Mouse (Mus musculus) left cerebral cortex, postnatal 4 days (tissue): Measurements from ENCODE around the gene Luc7l3. TPM values are rescaled to one million over a fixed set of nuclear protein-coding genes. Genes with fewer than 3 reads are reported as not detected.
A peak's percentile ranks its signal among the peaks of the same experiment; 100 is the strongest.

Experiments
- DNase-seq: peaks from one replicate; pipeline ENCODE4 v3.0.0-alpha.2; 2022
- intact Hi-C: fragments of 180-260 bp; cut with DNase I; formaldehyde crosslinking; loops from one replicate; pipeline ENCODE4 v1.15.1; 2025
- total RNA-seq, 2 experiments: library from RNA; stranded (reverse); gene quantifications; 2 replicates each; pipeline ENCODE4 v1.2.3; 2021

Luc7l3 gene
- total RNA-seq, result 100 to 1,000 TPM; 147 to 151 TPM

DNA sequence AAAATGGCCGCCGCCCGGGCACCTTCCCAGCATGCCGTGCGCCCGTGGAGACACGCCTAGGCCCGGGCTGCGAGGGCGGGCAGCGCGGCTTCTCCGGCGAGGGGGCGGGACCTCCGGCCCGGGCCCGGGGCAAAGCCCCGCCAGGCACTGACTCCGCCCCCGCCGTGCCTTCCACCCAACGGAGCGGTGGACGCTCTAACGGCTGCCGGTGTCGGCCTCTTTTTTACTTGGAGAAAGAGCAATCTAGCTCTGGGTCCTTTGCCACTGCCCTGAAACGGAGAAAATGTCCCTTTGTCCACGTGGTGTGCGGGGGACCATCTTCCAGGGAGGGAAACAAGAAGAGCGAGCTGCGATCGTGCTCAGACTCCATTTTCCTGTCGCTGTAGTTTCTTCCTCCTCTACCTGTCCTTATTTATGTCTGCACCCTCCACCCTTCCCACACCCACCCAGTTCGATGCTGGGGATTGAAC lies at the start of gene Luc7l3:
Gene Luc7l3, minus strand, starts transcription at position 58 of the 470 bp plus-strand sequence.
- intact Hi-C loops, result no loop called here

GRCm38 (mm10) chr11:94370809-94371208 lies 49.0 kb upstream of the Luc7l3 start:
- intact Hi-C loops, result no loop called here
- DNase-seq, result no peak

More for the DNA sequence above, at the start of gene Luc7l3:
- peak; percentile 96 for DNase-seq

DNA sequence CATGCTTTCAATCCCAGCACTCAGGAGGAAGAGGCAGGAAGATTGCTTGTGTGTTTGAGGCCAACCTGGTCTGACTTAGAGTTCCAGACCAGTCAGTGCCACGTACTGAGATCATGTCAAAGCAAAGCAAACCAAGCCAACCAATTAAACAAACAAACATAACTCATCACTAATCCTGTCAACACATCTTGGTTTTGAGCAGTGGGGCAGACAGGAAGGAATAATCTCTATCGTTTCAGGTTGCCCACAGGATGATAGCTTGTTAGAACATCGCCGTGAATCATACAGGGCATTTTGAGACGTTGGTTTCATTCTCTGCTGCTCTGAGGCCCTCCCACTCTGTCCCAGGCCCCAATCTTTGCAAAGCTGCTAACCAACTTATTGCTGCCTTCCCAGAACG lies 48.2 kb upstream of the Luc7l3 start:
- intact Hi-C loops, result no loop called here
- no peak for DNase-seq

- no peak for DNase-seq
- intact Hi-C loops, result no loop called here
These were observed 43.6 kb upstream of the Luc7l3 start for GRCm38 (mm10) chr11:94365340-94365739.

DNA sequence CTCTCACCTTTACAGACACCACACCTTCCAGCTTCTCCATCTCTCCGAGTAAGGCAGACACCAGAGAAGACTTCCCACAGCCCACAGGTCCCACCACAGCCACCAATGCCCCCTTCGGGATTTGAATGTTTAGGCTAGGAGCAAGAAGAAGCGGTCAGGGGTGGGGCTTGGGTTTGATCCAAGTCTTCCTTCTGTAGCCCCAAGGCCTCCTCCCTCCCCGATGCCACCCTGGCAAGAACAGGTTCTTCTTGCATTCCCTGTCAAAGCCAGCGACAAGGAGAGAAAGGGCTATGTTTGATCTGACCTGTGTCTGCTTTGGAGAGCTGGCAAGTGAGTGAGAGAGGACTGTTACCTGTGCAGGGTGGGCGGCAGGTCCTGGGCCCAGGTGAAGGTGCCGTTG lies 41.9 kb upstream of the Luc7l3 start:
- no peak for DNase-seq
- intact Hi-C loops, result no loop called here

GRCm38 (mm10) chr11:94362101-94362500 lies 40.3 kb upstream of the Luc7l3 start:
- intact Hi-C loops, result no loop called here
- DNase-seq, result no peak

DNA sequence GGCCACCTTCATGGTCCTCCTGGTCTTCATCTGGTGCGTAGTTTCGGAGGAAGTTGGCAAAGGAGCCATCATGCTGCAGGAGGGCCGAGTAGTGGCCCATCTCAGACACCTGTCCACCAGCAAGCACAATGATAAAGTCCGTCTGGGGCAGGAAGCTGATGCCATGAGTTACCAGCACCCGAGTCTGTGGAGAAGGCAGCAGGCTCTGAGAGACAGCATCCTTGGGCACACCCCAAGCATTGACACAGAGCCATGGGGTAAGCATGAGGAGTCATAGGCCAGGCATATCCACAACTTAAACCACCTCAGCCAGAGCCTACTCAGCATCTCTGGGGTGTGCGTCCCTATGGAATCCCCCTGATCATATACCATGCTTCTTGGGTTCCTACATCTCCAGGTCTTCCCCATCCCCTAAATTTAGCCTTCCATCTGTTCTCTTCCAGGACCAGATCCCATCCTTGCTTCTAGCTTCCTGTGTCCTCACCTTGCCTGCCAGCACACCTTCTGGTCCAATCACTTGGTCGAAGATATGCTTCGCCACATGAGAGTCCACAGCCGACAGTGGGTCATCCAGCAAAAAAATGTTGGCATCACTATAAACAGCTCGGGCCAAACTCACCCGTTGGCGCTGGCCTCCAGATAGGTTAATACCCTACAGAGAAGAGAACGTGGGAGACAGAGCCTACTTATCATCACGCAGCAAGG lies 39.5 kb upstream of the Luc7l3 start:
- intact Hi-C loops, result no loop called here
- no peak for DNase-seq

DNA sequence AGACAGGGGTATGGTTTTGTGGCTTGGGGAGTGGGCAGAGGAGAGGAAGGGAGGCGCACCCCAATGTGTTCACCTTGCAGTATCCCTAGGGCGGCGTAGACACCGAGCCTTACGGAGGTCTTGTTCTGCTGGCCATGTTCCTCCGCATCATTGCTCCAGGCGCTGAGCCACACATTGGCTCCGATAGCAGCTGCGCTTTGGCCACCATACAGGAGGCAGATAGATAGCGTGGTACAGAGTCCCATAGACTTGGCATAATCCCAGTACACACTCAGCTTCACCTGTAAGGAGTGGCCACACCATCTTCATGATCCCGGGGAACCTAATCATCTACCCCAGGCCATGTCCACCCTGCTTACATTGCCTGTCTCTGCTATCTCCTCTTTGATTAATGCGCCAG lies 37.4 kb upstream of the Luc7l3 start:
- DNase-seq, result no peak
- intact Hi-C loops, result loop anchor here (5.0 kb wide), 1 partner anchor 33 kb away; the partner anchor contains the start of gene Abcc3

DNA sequence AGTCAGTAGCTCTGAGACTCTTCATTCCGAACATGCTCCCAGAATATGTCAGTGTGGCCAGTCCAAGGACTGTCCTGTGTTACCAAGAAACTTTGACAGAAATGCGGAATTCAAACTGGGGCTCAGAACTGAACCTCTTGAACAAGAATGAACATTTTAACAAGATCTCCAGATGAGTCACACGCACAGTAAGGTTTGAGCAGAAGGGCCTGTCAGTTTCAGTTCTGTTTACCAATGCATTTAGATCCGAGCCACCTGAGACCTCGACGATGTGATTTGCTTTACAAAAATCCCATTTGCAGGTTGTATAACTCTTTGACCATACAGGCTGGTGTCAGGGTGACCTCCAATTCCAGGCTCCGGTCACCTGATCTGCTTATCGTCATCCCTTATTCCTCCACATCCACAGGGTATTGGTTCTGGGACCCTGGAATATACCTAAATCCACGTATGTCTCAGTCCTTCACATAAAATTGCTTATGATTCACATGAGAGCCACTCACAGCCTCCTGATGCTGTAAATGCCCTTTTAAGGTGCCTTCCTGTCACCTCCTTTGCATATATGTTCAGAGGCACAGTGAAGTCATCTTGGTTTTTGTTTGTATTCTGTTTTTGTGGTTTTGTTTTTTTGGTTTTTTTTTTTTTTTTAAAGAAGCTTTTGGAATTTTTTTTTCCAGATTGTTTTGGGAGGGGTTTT lies 33.9 kb upstream of the Luc7l3 start:
- intact Hi-C loops, result loop anchor here (5.0 kb wide), 1 partner anchor 37 kb away; the partner anchor contains the start of gene Abcc3
- DNase-seq, result no peak

GRCm38 (mm10) chr11:94351094-94351493 lies 29.3 kb upstream of the Luc7l3 start:
- no peak for DNase-seq
- intact Hi-C loops, result no loop called here

DNA sequence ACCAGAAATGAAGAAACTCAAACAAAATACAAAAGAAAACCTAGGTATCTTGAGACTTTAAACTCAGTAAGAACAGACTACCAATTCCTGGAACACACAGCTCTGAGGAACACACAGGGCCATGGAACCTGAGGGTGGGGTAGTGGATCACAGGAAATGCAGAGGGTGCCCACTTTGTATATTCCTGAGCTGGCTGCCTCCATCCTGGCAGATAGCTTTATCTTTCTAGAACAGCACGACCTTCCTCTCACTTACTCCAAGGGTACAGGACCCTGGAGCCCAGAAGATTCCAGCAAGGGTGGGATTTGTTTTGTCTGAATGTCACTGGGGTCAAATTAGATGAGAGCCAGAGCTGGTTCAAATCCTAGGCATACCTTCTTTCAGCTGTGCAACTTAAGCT lies 28.5 kb upstream of the Luc7l3 start:
- intact Hi-C loops, result no loop called here
- no peak for DNase-seq

DNA sequence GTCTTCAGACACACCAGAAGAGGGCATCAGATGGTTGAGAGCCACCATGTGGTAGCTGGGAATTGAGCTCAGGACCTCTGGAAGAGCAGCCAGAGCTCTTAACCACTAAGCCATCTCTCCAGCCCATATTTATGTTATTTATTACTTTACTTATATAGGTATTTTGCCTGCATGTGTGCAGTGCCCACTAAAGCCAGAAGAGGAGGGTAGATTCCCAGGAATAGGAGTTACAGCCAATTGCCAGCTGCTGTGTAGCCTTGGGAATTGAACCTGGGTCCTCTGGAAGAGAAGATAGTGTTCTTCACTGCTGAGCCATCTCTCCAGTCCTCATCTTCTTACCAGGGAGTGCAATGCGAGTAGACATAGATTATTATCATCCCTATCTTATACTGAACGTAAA lies 28.1 kb upstream of the Luc7l3 start:
- no peak for DNase-seq
- intact Hi-C loops, result no loop called here

- intact Hi-C loops, result no loop called here
- no peak for DNase-seq
These were observed 25.3 kb upstream of the Luc7l3 start for GRCm38 (mm10) chr11:94347063-94347575.

DNA sequence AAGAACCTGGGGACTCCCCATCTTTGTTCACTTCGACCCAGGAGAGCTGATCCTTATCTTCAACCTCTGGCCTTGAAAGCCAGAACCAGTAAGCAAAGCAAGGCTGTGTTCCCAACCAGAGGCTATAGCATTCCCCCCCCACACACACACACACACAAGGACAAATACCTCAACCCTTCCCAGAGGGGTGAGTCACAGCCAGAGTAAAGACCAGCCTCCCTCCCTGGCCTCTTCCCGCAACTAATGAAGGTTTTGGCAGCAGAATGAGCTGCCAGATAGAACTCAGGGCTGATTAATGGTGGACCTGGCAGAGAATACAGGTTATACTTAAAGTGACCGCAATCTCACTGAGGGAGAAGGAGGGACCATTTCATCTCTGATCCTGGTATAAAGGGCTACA lies 24.8 kb upstream of the Luc7l3 start:
- intact Hi-C loops, result no loop called here
- DNase-seq, result no peak

GRCm38 (mm10) chr11:94345926-94346325 lies 24.1 kb upstream of the Luc7l3 start:
- intact Hi-C loops, result no loop called here
- DNase-seq, result no peak

DNA sequence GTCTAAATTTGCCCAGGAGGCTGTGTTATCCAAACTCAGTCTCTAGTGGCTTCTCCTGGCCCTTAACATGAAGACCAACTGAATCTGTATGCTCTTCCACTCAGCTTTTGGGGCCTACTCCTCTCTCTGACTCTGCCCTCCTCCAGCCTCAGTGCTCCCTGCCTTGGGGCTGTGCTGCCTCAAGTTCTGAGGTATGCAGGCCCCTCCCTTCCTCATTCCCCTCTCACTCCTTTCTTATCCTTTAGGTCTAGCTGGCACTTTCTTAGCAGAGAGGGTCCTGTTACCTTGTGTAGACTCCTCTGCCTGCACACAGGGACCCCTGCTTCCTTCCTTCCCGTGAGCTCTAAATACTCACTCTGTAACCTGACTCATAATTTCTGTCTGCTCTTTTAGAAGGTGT lies 22.7 kb upstream of the Luc7l3 start:
- intact Hi-C loops, result loop anchor here (5.0 kb wide), 2 partner anchors 58 to 143 kb away; partner anchors contain the start of gene Spata20
- no peak for DNase-seq

DNA sequence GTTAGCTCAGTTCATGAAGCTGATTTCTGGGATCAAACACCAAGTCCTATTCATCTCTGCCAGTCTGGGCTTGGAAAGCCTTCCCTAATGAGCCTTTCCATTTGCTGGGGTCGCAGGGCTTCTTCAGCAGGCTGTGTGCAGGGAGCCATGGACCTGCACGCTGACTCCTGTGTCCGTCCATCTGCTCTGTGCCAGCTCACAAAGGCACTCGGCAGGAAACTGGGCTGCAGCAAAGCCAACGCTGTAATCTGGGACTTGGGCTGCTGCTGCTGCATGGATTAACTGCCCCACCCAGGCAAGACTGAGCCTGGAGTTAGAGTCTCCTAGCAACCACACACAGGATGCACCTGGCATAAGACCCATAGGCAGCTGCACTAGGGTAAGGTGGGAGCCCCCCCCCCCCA lies 22.2 kb upstream of the Luc7l3 start:
- intact Hi-C loops, result loop anchor here (5.0 kb wide), 2 partner anchors 58 to 143 kb away; partner anchors contain the start of gene Spata20

DNA sequence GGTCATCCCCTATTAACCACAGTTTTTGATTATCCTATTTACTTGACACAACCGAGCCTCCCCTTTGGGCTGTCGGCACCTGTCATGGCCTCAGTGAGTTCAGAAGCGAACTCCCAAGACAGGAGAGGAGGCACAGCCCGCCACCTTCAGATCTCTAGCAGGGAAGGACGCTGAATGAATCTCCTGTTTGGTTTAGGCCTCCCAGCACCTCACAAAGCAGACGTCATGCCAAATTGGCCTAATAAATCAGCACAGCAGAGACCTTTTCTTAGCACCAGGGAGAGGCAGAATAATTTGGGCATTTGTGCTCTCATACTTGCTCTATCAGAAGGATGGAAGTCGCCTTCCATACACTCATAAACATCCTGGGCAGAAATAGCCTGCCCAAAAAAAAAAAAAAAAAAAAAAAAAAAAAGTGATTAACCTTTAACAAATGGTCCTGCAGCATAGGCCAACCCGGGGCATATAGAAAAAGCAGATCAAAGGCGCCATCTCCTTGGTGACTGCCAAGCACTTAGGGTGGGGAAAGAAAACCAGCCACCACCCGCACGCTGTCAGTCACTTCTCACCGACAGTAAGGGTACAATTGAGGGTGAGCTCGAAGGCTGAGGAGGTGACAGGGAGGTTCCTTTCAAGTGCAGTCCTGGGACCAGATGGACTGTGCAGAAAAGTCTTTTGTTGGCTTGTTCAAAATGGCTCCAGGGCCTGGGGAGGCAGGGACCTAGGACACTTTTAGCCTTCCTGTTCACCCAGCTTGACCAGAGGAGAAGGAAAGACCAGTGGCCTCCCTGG lies 20.5 kb upstream of the Luc7l3 start:
- intact Hi-C loops, result loop anchor here (5.0 kb wide), 2 partner anchors 60 to 145 kb away; partner anchors contain the start of gene Spata20
- no peak for DNase-seq

More for the DNA sequence above, 22.2 kb upstream of the Luc7l3 start:
- DNase-seq, result peak; percentile 46

DNA sequence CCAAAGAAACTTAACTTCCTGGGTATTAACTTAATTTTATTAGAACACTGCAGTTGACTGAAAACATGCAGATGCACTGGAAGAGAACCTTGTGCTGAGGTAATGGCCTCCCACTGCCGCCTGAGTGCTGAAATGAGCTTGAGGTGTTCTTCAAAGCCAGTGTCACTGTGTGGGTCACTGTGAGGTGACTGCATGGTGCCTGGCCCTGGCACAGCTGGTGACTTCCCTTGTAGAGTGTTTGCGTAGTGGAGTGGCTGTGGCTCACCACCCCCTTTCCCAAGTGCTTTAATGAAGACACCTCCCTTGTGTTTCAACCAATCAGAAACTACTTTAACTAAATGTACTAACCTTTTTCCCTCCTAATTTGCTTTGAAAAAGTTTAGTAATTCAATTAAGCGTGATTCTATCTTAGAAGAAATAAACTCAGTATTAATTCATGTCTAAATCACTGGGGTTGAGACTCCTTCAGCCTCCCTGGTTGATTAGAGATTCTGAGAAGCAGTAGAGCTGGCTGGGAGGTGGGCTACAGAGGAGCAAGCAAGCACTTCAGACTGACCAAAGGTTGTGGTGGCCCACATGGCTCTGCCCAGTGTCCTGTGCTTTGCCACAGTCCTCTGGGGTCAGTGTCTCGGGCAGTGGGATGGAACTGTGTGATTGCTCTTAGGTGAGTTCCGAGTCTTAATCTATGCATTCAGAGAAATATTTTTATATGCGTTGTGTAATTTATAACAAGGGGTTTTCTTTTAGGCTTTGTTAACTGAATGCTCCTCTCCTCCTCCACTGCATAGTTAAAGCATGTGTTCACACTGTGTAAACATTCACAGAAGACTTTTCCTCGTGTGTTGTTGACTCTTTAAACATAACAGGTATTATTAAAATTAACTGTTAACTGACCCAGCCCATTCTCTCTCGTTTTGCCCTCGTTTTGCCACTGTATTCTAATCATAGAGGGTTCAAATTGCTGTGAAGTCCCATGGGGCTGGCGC lies 19.5 kb upstream of the Luc7l3 start:
- no peak for DNase-seq
- intact Hi-C loops, result loop anchor here (5.0 kb wide), 2 partner anchors 61 to 146 kb away; partner anchors contain the start of gene Spata20
